Mouse (Mus musculus): ENCODE results near the gene Gm19684.
"Not testable (repeated sequence)": the region's sequence is repeated elsewhere in the genome, so short reads cannot be mapped to it uniquely, and the experiment has no call there.

Gm19684 gene

GRCm38 (mm10) chr17:36131516-36132265, 10.2 kb downstream of the Gm19684 start:
- no peak for DNase-seq (ENCODE audit: low spot score)

- not testable (repeated sequence) for DNase-seq (ENCODE audit: low spot score)
Observed at GRCm38 (mm10) chr17:36135421-36136231, 14.1 kb downstream of the Gm19684 start.

GRCm38 (mm10) chr17:36136299-36136848, 14.9 kb downstream of the Gm19684 start:
- DNase-seq (ENCODE audit: low spot score), result not testable (repeated sequence)

GRCm38 (mm10) chr17:36145111-36145860, 23.8 kb downstream of the Gm19684 start:
- no peak for DNase-seq (ENCODE audit: low spot score)

- not testable (repeated sequence) for DNase-seq (ENCODE audit: low spot score)
Observed at GRCm38 (mm10) chr17:36145861-36146156, 24.3 kb downstream of the Gm19684 start.

- DNase-seq (ENCODE audit: low spot score), result not testable (repeated sequence)
Observed at GRCm38 (mm10) chr17:36146937-36147336, 25.5 kb downstream of the Gm19684 start.

- not testable (repeated sequence) for DNase-seq (ENCODE audit: low spot score)
Observed at GRCm38 (mm10) chr17:36148468-36148867, 27.0 kb downstream of the Gm19684 start.

GRCm38 (mm10) chr17:36151200-36151599, 29.7 kb downstream of the Gm19684 start:
- not testable (repeated sequence) for DNase-seq (ENCODE audit: low spot score)

GRCm38 (mm10) chr17:36154271-36155149, 33.0 kb downstream of the Gm19684 start:
- DNase-seq (ENCODE audit: low spot score), result no peak

GRCm38 (mm10) chr17:36157782-36158181, 36.3 kb downstream of the Gm19684 start:
- not testable (repeated sequence) for DNase-seq (ENCODE audit: low spot score)

GRCm38 (mm10) chr17:36158264-36158663, 36.8 kb downstream of the Gm19684 start:
- not testable (repeated sequence) for DNase-seq (ENCODE audit: low spot score)

GRCm38 (mm10) chr17:36161129-36162051, 39.9 kb downstream of the Gm19684 start:
- no peak for DNase-seq (ENCODE audit: low spot score)

- DNase-seq (ENCODE audit: low spot score), result not testable (repeated sequence)
Observed at GRCm38 (mm10) chr17:36166901-36167300, 45.4 kb downstream of the Gm19684 start.

- DNase-seq (ENCODE audit: low spot score), result no peak
Observed at GRCm38 (mm10) chr17:36167306-36168038, 46.0 kb downstream of the Gm19684 start.

- DNase-seq (ENCODE audit: low spot score), result no peak
Observed at GRCm38 (mm10) chr17:36168039-36168652, 46.7 kb downstream of the Gm19684 start, which contains the start of gene Gm8909. Gene Gm8909, minus strand, starts transcription at chr17:36168537.

GRCm38 (mm10) chr17:36169094-36169493, 47.6 kb downstream of the Gm19684 start:
- not testable (repeated sequence) for DNase-seq (ENCODE audit: low spot score)

GRCm38 (mm10) chr17:36169753-36170152, 48.3 kb downstream of the Gm19684 start:
- no peak for DNase-seq (ENCODE audit: low spot score)

GRCm38 (mm10) chr17:36170287-36170814, 48.9 kb downstream of the Gm19684 start:
- no peak for DNase-seq (ENCODE audit: low spot score)
